Mouse (Mus musculus) heart, embryonic 15.5 days (tissue): ENCODE measurements around the gene Pithd1. TPM values are rescaled to one million over a fixed set of nuclear protein-coding genes. Genes with fewer than 3 reads are reported as not detected.

Experiments used
- ATAC-seq: fragments of 200-750 bp; cut with Nextera tagmentation; replicated peaks from 2 replicates; pipeline ENCODE4 v1.8.0; 2017; ENCODE audit warnings: low read depth, moderate TSS enrichment; ENCODE audit not compliant: insufficient number of reproducible peaks, insufficient read depth, low FRiP score
- H3K27ac ChIP-seq: fragments of 300-500 bp; sonication (generic); 2 replicates; pipeline ENCODE4 v1.5.1; 2015; ENCODE audit warnings: mild to moderate bottlenecking, inconsistent platforms
- H3K27me3 ChIP-seq: fragments of 300-500 bp; sonication (generic); 2 replicates; pipeline ENCODE4 v1.6.1; 2015; ENCODE audit warnings: inconsistent platforms
- H3K36me3 ChIP-seq: fragments of 300-500 bp; sonication (generic); 2 replicates; pipeline ENCODE4 v1.6.1; 2015; ENCODE audit warnings: mild to moderate bottlenecking, inconsistent platforms
- H3K4me1 ChIP-seq: fragments of 300-500 bp; sonication (generic); replicated peaks from 2 replicates; pipeline ENCODE4 v1.6.1; 2015; ENCODE audit warnings: inconsistent platforms
- H3K4me2 ChIP-seq: fragments of 300-500 bp; sonication (generic); 2 replicates; pipeline ENCODE4 v1.6.1; 2015; ENCODE audit warnings: inconsistent platforms, mild to moderate bottlenecking, moderate library complexity
- H3K4me3 ChIP-seq: fragments of 300-500 bp; sonication (generic); 2 replicates; pipeline ENCODE4 v1.5.1; 2015; ENCODE audit warnings: mild to moderate bottlenecking, inconsistent platforms
- H3K9ac ChIP-seq: fragments of 300-500 bp; sonication (generic); 2 replicates; pipeline ENCODE4 v1.6.1; 2015; ENCODE audit warnings: mild to moderate bottlenecking, inconsistent platforms
- H3K9me3 ChIP-seq: fragments of 300-500 bp; sonication (generic); replicated peaks from 2 replicates; pipeline ENCODE4 v1.6.1; 2016; ENCODE audit warnings: inconsistent platforms
- WGBS: fragments of 180-500 bp; shearing (Covaris S2); methylation state at CpG from one replicate; pipeline ENCODE4 v1.1.7; 2015; ENCODE audit warnings: mixed read lengths; 5-methylcytosine and 5-hydroxymethylcytosine counted together
- polyA plus RNA-seq: library from polyadenylated mRNA; unstranded; fragments of >200 nt; fragmentation: Nextera tagmentation; extraction: Ambion mirVana; gene quantifications from 2 replicates; pipeline ENCODE4 v1.2.1, GENCODE M21; 2015

Gene Pithd1
- polyA plus RNA-seq, 1 experiment from 2014 or later = 34.0 TPM

GRCm38 (mm10) chr4:135969070-135969750, 17.9 kb downstream of the Pithd1 start:
- 85% methylated on average over 13 of the region's 13 CpGs for WGBS
- H3K36me3 ChIP-seq = peaks cover 42% of the 10 kb centered on the region
- H3K4me2 ChIP-seq = no peak overlapping the region
- no peak overlapping the region for H3K4me3 ChIP-seq
- no peak for ATAC-seq
- H3K27ac ChIP-seq = no peak overlapping the region
- peaks cover 32% of the 10 kb centered on the region for H3K4me1 ChIP-seq
- no peaks in the 10 kb centered on the region for H3K27me3 ChIP-seq
- no peak overlapping the region for H3K9ac ChIP-seq
- H3K9me3 ChIP-seq = no peaks in the 10 kb centered on the region

GRCm38 (mm10) chr4:135968271-135968869, 18.7 kb downstream of the Pithd1 start:
- Histone ChIP-seq H3K9me3 (no peaks in the 10 kb centered on the region), H3K27ac (no peak overlapping the region), H3K9ac (no peak overlapping the region), H3K4me2 (no peak overlapping the region), H3K27me3 (no peaks in the 10 kb centered on the region), H3K4me3 (no peak overlapping the region), H3K4me1 (peaks cover 35% of the 10 kb centered on the region), H3K36me3 (peaks cover 42% of the 10 kb centered on the region)
- no peak for ATAC-seq
- WGBS = 69% methylated on average over 19 of the region's 19 CpGs

- peaks cover 34% of the 10 kb centered on the region for H3K4me1 ChIP-seq
- no peak for ATAC-seq
- H3K4me2 ChIP-seq = no peak overlapping the region
- peaks cover 42% of the 10 kb centered on the region for H3K36me3 ChIP-seq
- H3K27ac ChIP-seq = no peak overlapping the region
- no peak overlapping the region for H3K4me3 ChIP-seq
- H3K27me3 ChIP-seq = no peaks in the 10 kb centered on the region
- WGBS = 84% methylated on average over 18 of the region's 18 CpGs
- H3K9me3 ChIP-seq = no peaks in the 10 kb centered on the region
- H3K9ac ChIP-seq = no peak overlapping the region
Measured at GRCm38 (mm10) chr4:135967086-135967760, 19.8 kb downstream of the Pithd1 start.

- H3K9ac ChIP-seq = no peak overlapping the region
- 93% methylated on average over 16 of the region's 16 CpGs for WGBS
- no peaks in the 10 kb centered on the region for H3K27me3 ChIP-seq
- no peak overlapping the region for H3K4me3 ChIP-seq
- H3K36me3 ChIP-seq = peaks cover 48% of the 10 kb centered on the region
- H3K4me2 ChIP-seq = no peak overlapping the region
- no peak overlapping the region for H3K27ac ChIP-seq
- peaks cover 28% of the 10 kb centered on the region for H3K4me1 ChIP-seq
- no peaks in the 10 kb centered on the region for H3K9me3 ChIP-seq
- ATAC-seq = no peak
Measured at GRCm38 (mm10) chr4:135966283-135966682, 20.8 kb downstream of the Pithd1 start.

GRCm38 (mm10) chr4:135965113-135965512, 22.0 kb downstream of the Pithd1 start:
- no peaks in the 10 kb centered on the region for H3K9me3 ChIP-seq
- WGBS = 79% methylated on average over 9 of the region's 9 CpGs
- H3K4me1 ChIP-seq = peaks cover 21% of the 10 kb centered on the region
- no peaks in the 10 kb centered on the region for H3K27me3 ChIP-seq
- H3K36me3 ChIP-seq = peaks cover 46% of the 10 kb centered on the region
- H3K4me3 ChIP-seq = peak overlapping the region; percentile 75; the same call in 1 of the 2 replicates
- ATAC-seq = no peak
- no peak overlapping the region for H3K27ac ChIP-seq
- no peak overlapping the region for H3K9ac ChIP-seq
- peak overlapping the region; percentile 89 for H3K4me2 ChIP-seq

GRCm38 (mm10) chr4:135964426-135964825, 22.6 kb downstream of the Pithd1 start:
- 0 out of 2 replicates have a peak, but pooled peaks have one; percentile 9 for ATAC-seq
- no peaks in the 10 kb centered on the region for H3K27me3 ChIP-seq
- peak overlapping the region; percentile 75 for H3K4me3 ChIP-seq
- H3K4me2 ChIP-seq = peak overlapping the region; percentile 89
- H3K36me3 ChIP-seq = peaks cover 43% of the 10 kb centered on the region
- 5% methylated on average over 12 of the region's 12 CpGs for WGBS
- H3K27ac ChIP-seq = peak overlapping the region; percentile 91
- H3K4me1 ChIP-seq = peaks cover 21% of the 10 kb centered on the region
- peak overlapping the region; percentile 79 for H3K9ac ChIP-seq
- H3K9me3 ChIP-seq = no peaks in the 10 kb centered on the region

DNA sequence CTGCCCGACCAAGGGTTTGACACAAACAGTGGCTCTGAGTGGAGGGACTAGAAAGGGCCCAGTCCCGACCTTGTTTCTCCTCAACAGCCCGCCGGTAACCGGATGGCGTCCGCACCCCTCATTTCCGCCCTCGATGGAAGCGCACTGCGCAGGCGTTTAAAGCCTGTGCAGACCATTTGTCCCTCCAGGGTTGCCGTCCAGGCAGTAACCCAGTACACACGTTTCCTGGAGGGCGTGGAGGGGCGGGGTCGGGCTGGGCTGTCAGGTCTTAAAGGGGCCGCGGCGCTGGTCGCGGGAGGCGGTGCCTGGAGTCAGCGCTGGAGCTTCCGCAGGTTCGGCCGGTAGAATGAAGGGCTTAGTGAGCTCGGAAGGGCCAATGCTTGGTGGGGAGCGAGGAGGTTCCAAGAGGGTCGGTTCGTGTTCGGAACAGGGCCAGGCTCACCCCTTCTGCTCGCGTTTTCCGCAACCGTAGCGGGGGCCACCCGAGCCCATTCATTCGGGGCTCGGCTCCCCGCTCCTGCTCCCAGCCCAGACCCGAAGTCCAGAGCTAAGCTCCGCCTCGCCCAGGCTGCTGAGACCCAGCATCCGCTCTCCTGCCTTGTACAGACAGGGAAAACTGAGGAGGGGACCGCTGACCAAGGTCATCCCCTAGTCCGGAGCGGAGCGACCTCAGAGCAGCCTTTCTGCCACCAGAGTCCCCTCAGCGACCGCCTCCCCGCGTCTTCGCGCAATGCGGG, 23.4 kb downstream of the Pithd1 start, which contains the start of gene Gale:
Gene Gale, plus strand, starts transcription at position 271 of the 737 bp plus-strand sequence.
- Histone ChIP-seq H3K4me1 (peaks cover 21% of the 10 kb centered on the region), H3K9ac (peak within 1 kb of the TSS; percentile 79), H3K4me2 (peak within 1 kb of the TSS; percentile 89), H3K9me3 (no peaks in the 10 kb centered on the region), H3K4me3 (peak within 1 kb of the TSS; percentile 75), H3K27me3 (no peaks in the 10 kb centered on the region), H3K36me3 (peaks cover 36% of the 10 kb centered on the region), H3K27ac (peak within 1 kb of the TSS; percentile 91)
- peak; percentile 89 for ATAC-seq
- WGBS = under 1% methylated on average over 56 of the region's 56 CpGs

- Histone ChIP-seq H3K4me3 (peak overlapping the region; percentile 75), H3K4me1 (peaks cover 21% of the 10 kb centered on the region), H3K4me2 (peak overlapping the region; percentile 89), H3K36me3 (peaks cover 36% of the 10 kb centered on the region; the same call in 1 of the 2 replicates), H3K27ac (peak overlapping the region; percentile 91), H3K9me3 (no peaks in the 10 kb centered on the region), H3K27me3 (no peaks in the 10 kb centered on the region), H3K9ac (peak overlapping the region; percentile 79)
- 6% methylated on average over 15 of the region's 15 CpGs for WGBS
- no peak for ATAC-seq
Measured at GRCm38 (mm10) chr4:135962946-135963345, 24.1 kb downstream of the Pithd1 start.

DNA sequence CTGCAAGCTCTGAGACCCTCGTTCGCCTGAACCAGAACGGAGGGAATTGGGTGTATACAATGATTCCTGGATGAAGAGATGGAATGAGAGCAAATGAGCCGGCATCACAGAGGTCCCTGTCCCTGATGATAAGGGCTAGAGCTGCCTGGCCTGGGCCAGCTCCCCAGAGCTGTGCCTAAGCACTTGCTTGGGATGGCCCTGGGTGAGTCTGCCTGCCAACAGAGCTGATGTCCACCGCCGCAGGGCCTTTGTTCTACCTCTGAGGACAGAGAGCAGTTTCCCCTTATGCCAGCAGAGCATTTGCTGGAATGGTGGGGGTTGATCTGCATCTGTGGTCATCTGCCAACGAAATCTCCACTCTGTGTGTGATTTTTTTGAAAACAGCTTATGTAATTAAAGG, 24.9 kb downstream of the Pithd1 start:
- Histone ChIP-seq H3K4me3 (no peak overlapping the region), H3K27ac (no peak overlapping the region)
- 83% methylated on average over 7 of the region's 7 CpGs for WGBS

GRCm38 (mm10) chr4:135961709-135962108, 25.4 kb downstream of the Pithd1 start:
- Histone ChIP-seq H3K4me3 (no peak overlapping the region), H3K27me3 (no peaks in the 10 kb centered on the region), H3K4me2 (no peak overlapping the region), H3K27ac (no peak overlapping the region), H3K9me3 (no peaks in the 10 kb centered on the region), H3K9ac (no peak overlapping the region), H3K4me1 (peaks cover 21% of the 10 kb centered on the region), H3K36me3 (peaks cover 35% of the 10 kb centered on the region; the same call in 1 of the 2 replicates)
- WGBS = 86% methylated on average over 5 of the region's 5 CpGs
- no peak for ATAC-seq

More for the DNA sequence above, 24.9 kb downstream of the Pithd1 start:
- H3K4me1 ChIP-seq = peaks cover 21% of the 10 kb centered on the region
- H3K4me2 ChIP-seq = no peak overlapping the region
- H3K27me3 ChIP-seq = no peaks in the 10 kb centered on the region
- no peak for ATAC-seq
- H3K9ac ChIP-seq = no peak overlapping the region
- H3K36me3 ChIP-seq = peaks cover 36% of the 10 kb centered on the region; the same call in 1 of the 2 replicates
- no peaks in the 10 kb centered on the region for H3K9me3 ChIP-seq

- H3K36me3 ChIP-seq = peaks cover 33% of the 10 kb centered on the region
- H3K4me2 ChIP-seq = no peak overlapping the region
- 0 out of 2 replicates have a peak, but pooled peaks have one; percentile 8 for ATAC-seq
- no peak overlapping the region for H3K9ac ChIP-seq
- 17% methylated on average over 5 of the region's 5 CpGs for WGBS
- peaks cover 21% of the 10 kb centered on the region for H3K4me1 ChIP-seq
- no peaks in the 10 kb centered on the region for H3K9me3 ChIP-seq
- H3K4me3 ChIP-seq = no peak overlapping the region
- H3K27ac ChIP-seq = no peak overlapping the region
- H3K27me3 ChIP-seq = no peaks in the 10 kb centered on the region
Measured at GRCm38 (mm10) chr4:135960717-135961116, 26.3 kb downstream of the Pithd1 start.
